Mouse (Mus musculus): ENCODE data around the gene Gm6882. TPM values are rescaled to one million over a fixed set of nuclear protein-coding genes. Genes with fewer than 3 reads are reported as not detected.
"Not testable (repeated sequence)": the region's sequence is repeated elsewhere in the genome, so short reads cannot be mapped to it uniquely, and the experiment has no call there.

Gm6882 gene
- not detected in 2 replicates for polyA plus RNA-seq (2015; fragmentation: Nextera tagmentation; extraction: Ambion mirVana)

DNA sequence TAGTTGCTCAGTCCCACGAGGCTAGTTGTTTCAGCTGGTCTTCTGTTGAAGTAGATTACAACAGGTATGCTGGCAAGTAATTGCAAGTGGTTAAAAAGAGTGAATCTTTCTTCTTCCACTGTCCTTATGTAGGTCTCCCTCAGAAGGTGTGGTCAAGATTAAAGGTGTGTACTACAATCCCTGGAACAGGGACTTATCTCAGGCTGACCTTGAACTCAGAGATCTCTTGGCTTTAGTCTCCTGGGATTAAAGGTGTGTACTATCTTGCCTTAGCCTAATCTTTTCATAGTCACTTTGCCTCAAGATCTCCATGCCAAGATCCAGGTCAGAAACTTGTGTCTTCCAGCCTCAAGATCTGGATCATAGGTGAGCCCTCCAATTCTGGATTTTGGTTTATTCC lies at the start of gene Gm6882:
TSS of gene Gm6882 (minus strand) at position 101 of the 400 bp plus-strand sequence.
- not testable (repeated sequence) for H3K27me3 ChIP-seq (ENCODE audit: insufficient read depth, low read length); H3K4me3 ChIP-seq (replicated peaks; ENCODE audit: low read depth, low read length); H3K36me3 ChIP-seq (ENCODE audit: insufficient read depth, low read length); H3K4me1 ChIP-seq (replicated peaks; ENCODE audit: insufficient read depth, low read length); H3K9ac ChIP-seq (ENCODE audit: low read depth, low read length); H3K27ac ChIP-seq; H3K9me3 ChIP-seq (replicated peaks; ENCODE audit: low read length); DNase-seq (ENCODE audit: low spot score); H3K4me2 ChIP-seq (ENCODE audit: low read length); ATAC-seq (replicated peaks; ENCODE audit: low FRiP score, low read depth)
- WGBS: 21% methylated on average over 1 of the region's 1 CpGs

Other genes starting within 250 kb of the Gm6882 start
- not detected in 2 replicates for gene Gm5157, start 242.3 kb downstream of the Gm6882 start, polyA plus RNA-seq (2015; fragmentation: Nextera tagmentation; extraction: Ambion mirVana)
- not detected in 2 replicates for gene Vmn1r124, start 172.1 kb downstream of the Gm6882 start, polyA plus RNA-seq (2015; fragmentation: Nextera tagmentation; extraction: Ambion mirVana)
- not detected in 2 replicates for gene Vmn1r125, start 160.6 kb downstream of the Gm6882 start, polyA plus RNA-seq (2015; fragmentation: Nextera tagmentation; extraction: Ambion mirVana)
- not detected in 2 replicates for gene Vmn1r126, start 131.3 kb downstream of the Gm6882 start, polyA plus RNA-seq (2015; fragmentation: Nextera tagmentation; extraction: Ambion mirVana)
- not detected in 2 replicates for gene Vmn1r127, start 112.9 kb downstream of the Gm6882 start, polyA plus RNA-seq (2015; fragmentation: Nextera tagmentation; extraction: Ambion mirVana)
- not detected in 2 replicates for gene Vmn1r128, start 83.4 kb downstream of the Gm6882 start, polyA plus RNA-seq (2015; fragmentation: Nextera tagmentation; extraction: Ambion mirVana)
- gene Vmn1r129, start 71.5 kb downstream of the Gm6882 start, polyA plus RNA-seq (2015; fragmentation: Nextera tagmentation; extraction: Ambion mirVana): not detected in 2 replicates
- gene Vmn1r130, start 79.0 kb upstream of the Gm6882 start, polyA plus RNA-seq (2015; fragmentation: Nextera tagmentation; extraction: Ambion mirVana): not detected in 2 replicates
- not detected in 2 replicates for gene Vmn1r131, start 113.3 kb upstream of the Gm6882 start, polyA plus RNA-seq (2015; fragmentation: Nextera tagmentation; extraction: Ambion mirVana)
- not detected in 2 replicates for gene Vmn1r132, start 181.3 kb upstream of the Gm6882 start, polyA plus RNA-seq (2015; fragmentation: Nextera tagmentation; extraction: Ambion mirVana)